Mouse (Mus musculus) hindbrain, embryonic 14.5 days (tissue): ENCODE measurements around the gene Plcl2. TPM values are rescaled to one million over a fixed set of nuclear protein-coding genes. Genes with fewer than 3 reads are reported as not detected.
"Not testable (repeated sequence)": the region's sequence is repeated elsewhere in the genome, so short reads cannot be mapped to it uniquely, and the experiment has no call there.

ENCODE experiments used
- ATAC-seq: fragments of 200-750 bp; cut with Nextera tagmentation; 2 replicates; pipeline ENCODE4 v1.8.0; 2017; ENCODE audit warnings: moderate number of reproducible peaks, mild to moderate bottlenecking, moderate TSS enrichment, moderate library complexity; ENCODE audit not compliant: low FRiP score
- DNase-seq: peaks from one replicate; pipeline ENCODE4 v3.0.0-alpha.2; 2015; ENCODE audit warnings: low spot score
- H3K27ac ChIP-seq: fragments of 300-500 bp; sonication (generic); 2 replicates; pipeline ENCODE4 v1.5.1; 2014; ENCODE audit warnings: mild to moderate bottlenecking, moderate library complexity
- H3K27me3 ChIP-seq: fragments of 300-500 bp; sonication (generic); 2 replicates; pipeline ENCODE4 v1.6.1; 2014; ENCODE audit warnings: mild to moderate bottlenecking, low read length, mixed read lengths; ENCODE audit not compliant: control insufficient read depth, insufficient read depth
- H3K36me3 ChIP-seq: fragments of 300-500 bp; sonication (generic); replicated peaks from 2 replicates; pipeline ENCODE4 v1.6.1; 2014; ENCODE audit not compliant: control insufficient read depth, insufficient read depth
- H3K4me1 ChIP-seq: fragments of 300-500 bp; sonication (generic); replicated peaks from 2 replicates; pipeline ENCODE4 v1.6.1; 2014; ENCODE audit warnings: antibody characterized with exemption, low read length, mixed read lengths; ENCODE audit not compliant: control insufficient read depth, insufficient read depth
- H3K4me2 ChIP-seq: fragments of 300-500 bp; sonication (generic); replicated peaks from 2 replicates; pipeline ENCODE4 v1.6.1; 2014; ENCODE audit warnings: mild to moderate bottlenecking, moderate library complexity
- H3K4me3 ChIP-seq: fragments of 300-500 bp; sonication (generic); replicated peaks from 2 replicates; pipeline ENCODE4 v1.5.1; 2014; ENCODE audit warnings: mild to moderate bottlenecking, low read length
- H3K9ac ChIP-seq: fragments of 300-500 bp; sonication (generic); 2 replicates; pipeline ENCODE4 v1.6.1; 2014
- H3K9me3 ChIP-seq: fragments of 300-500 bp; sonication (generic); 2 replicates; pipeline ENCODE4 v1.6.1; 2016; ENCODE audit warnings: low read length; ENCODE audit not compliant: control insufficient read depth
- WGBS: fragments of 180-500 bp; shearing (Covaris S2); extraction: QIAGEN DNeasy Blood & Tissue Kit; methylation state at CpG from one replicate; pipeline ENCODE4 v1.1.7; 2014; 5-methylcytosine and 5-hydroxymethylcytosine counted together
- polyA plus RNA-seq: library from polyadenylated mRNA; unstranded; fragments of >200 nt; fragmentation: Nextera tagmentation; extraction: Ambion mirVana; gene quantifications from 2 replicates; pipeline ENCODE4 v1.2.1, GENCODE M21; 2014

Plcl2 gene
- polyA plus RNA-seq, 1 experiment from 2014 or later = 14.6 TPM

DNA sequence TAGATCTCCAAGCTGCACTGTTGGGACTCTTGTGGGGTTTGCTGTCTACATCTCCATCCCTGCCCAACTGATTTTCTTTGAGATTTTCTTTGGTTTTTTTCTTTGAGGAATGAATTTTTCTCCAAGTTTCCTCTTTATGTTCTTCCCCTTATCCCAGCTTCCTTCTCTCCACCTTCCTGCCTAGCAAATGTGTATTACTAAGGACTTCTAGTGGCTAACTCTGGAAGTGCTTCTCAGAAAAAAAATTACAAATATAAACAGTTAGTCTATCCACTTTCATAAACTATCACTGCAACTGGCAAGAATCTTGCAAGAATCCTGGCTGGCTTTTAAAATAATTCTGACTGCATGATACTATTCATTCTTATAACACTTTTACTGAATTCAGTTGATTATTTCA lies 119.5 kb downstream of the Plcl2 start:
- Histone ChIP-seq H3K27me3 (no peaks in the 10 kb centered on the region), H3K4me1 (no peaks in the 10 kb centered on the region), H3K9ac (no peak overlapping the region), H3K27ac (no peak overlapping the region), H3K4me2 (no peak overlapping the region), H3K9me3 (no peaks in the 10 kb centered on the region), H3K36me3 (no peaks in the 10 kb centered on the region), H3K4me3 (no peak overlapping the region)
- DNase-seq (peak; percentile 36), ATAC-seq (no peak)

- not testable (repeated sequence) for H3K9ac ChIP-seq, H3K9me3 ChIP-seq, H3K27me3 ChIP-seq, H3K4me2 ChIP-seq, DNase-seq, H3K36me3 ChIP-seq, H3K4me1 ChIP-seq, ATAC-seq, H3K4me3 ChIP-seq, H3K27ac ChIP-seq
Measured at GRCm38 (mm10) chr17:50630992-50631391, 121.8 kb downstream of the Plcl2 start.

GRCm38 (mm10) chr17:50634008-50634871 lies 125.0 kb downstream of the Plcl2 start:
- H3K9ac ChIP-seq = no peak overlapping the region
- H3K9me3 ChIP-seq = no peaks in the 10 kb centered on the region
- H3K27ac ChIP-seq = no peak overlapping the region
- H3K4me1 ChIP-seq = no peaks in the 10 kb centered on the region
- H3K4me3 ChIP-seq = no peak overlapping the region
- H3K27me3 ChIP-seq = no peaks in the 10 kb centered on the region
- ATAC-seq (no peak), DNase-seq (no peak)
- 86% methylated on average over 7 of the region's 7 CpGs for whole genome bisulfite sequencing
- H3K4me2 ChIP-seq = no peak overlapping the region
- no peaks in the 10 kb centered on the region for H3K36me3 ChIP-seq

DNA sequence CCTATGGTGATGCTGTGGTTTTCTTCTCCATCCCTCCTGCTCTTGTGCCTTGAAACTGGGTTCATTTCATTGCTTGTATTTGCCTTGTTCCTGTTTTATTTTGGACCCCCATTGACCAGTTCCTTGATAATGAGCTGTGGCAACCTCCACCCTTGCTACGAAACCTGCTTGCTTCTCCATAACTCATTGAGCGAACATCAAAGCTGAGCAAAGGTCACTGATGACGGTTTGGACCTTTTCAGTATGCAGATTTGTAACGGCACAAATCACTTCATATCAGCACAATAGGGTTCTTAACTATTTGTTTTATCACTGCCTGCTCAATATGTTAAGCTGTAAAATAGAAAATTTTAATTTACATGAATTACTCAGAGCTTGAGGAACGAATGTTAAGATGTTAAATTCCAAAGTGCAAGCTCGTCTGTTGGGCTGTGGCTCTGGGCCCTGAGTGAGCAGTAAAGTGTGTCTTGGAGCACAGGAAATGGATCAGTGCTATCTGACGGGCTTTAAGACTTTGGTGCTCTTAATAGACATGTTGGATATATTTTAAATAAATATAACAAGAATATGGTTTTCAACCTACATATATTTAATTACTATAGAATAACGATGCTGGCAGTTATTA lies 126.9 kb downstream of the Plcl2 start:
- Histone ChIP-seq H3K4me3 (no peak overlapping the region), H3K27me3 (no peaks in the 10 kb centered on the region), H3K9ac (no peak overlapping the region), H3K27ac (no peak overlapping the region), H3K4me1 (no peaks in the 10 kb centered on the region), H3K36me3 (no peaks in the 10 kb centered on the region), H3K4me2 (no peak overlapping the region), H3K9me3 (no peaks in the 10 kb centered on the region)
- ATAC-seq = no peak
- DNase-seq = no peak
- WGBS = 80% methylated on average over 8 of the region's 8 CpGs

GRCm38 (mm10) chr17:50638791-50639190 lies 129.6 kb downstream of the Plcl2 start:
- no peak overlapping the region for H3K4me2 ChIP-seq
- no peaks in the 10 kb centered on the region for H3K36me3 ChIP-seq
- no peaks in the 10 kb centered on the region for H3K9me3 ChIP-seq
- H3K9ac ChIP-seq = no peak overlapping the region
- WGBS = 87% methylated on average over 3 of the region's 3 CpGs
- H3K27me3 ChIP-seq = no peaks in the 10 kb centered on the region
- no peak overlapping the region for H3K4me3 ChIP-seq
- H3K4me1 ChIP-seq = peaks cover 5% of the 10 kb centered on the region; the same call in 1 of the 2 replicates
- H3K27ac ChIP-seq = no peak overlapping the region
- ATAC-seq (no peak), DNase-seq (no peak)

- Histone ChIP-seq H3K36me3 (no peaks in the 10 kb centered on the region), H3K9ac (no peak overlapping the region), H3K4me2 (no peak overlapping the region), H3K4me1 (peaks cover 10% of the 10 kb centered on the region), H3K9me3 (no peaks in the 10 kb centered on the region), H3K4me3 (no peak overlapping the region), H3K27me3 (no peaks in the 10 kb centered on the region), H3K27ac (no peak overlapping the region)
- no peak for DNase-seq
- ATAC-seq = no peak
- WGBS = 96% methylated on average over 2 of the region's 2 CpGs
Measured at GRCm38 (mm10) chr17:50641076-50641610, 131.9 kb downstream of the Plcl2 start.

GRCm38 (mm10) chr17:50641879-50642278 lies 132.7 kb downstream of the Plcl2 start:
- no peaks in the 10 kb centered on the region for H3K9me3 ChIP-seq
- no peak overlapping the region for H3K9ac ChIP-seq
- H3K27ac ChIP-seq = no peak overlapping the region
- WGBS = 81% methylated on average over 1 of the region's 1 CpGs
- H3K4me2 ChIP-seq = no peak overlapping the region
- H3K4me3 ChIP-seq = no peak overlapping the region
- no peaks in the 10 kb centered on the region for H3K27me3 ChIP-seq
- no peaks in the 10 kb centered on the region for H3K36me3 ChIP-seq
- peaks cover 10% of the 10 kb centered on the region for H3K4me1 ChIP-seq
- no peak for ATAC-seq
- no peak for DNase-seq

GRCm38 (mm10) chr17:50643356-50643755 lies 134.2 kb downstream of the Plcl2 start:
- Histone ChIP-seq H3K27me3 (no peaks in the 10 kb centered on the region), H3K4me3 (no peak overlapping the region), H3K9ac (0 out of 2 replicates have a peak overlapping the region, but pooled peaks have one; percentile 1), H3K36me3 (no peaks in the 10 kb centered on the region), H3K4me1 (peaks cover 10% of the 10 kb centered on the region), H3K4me2 (peak overlapping the region; percentile 6; the same call in 1 of the 2 replicates), H3K9me3 (0 out of 2 replicates have a peak, but pooled peaks cover 2% of the 10 kb centered on the region), H3K27ac (peak overlapping the region; percentile 63)
- ATAC-seq = no peak
- WGBS = 65% methylated on average over 6 of the region's 6 CpGs
- no peak for DNase-seq

DNA sequence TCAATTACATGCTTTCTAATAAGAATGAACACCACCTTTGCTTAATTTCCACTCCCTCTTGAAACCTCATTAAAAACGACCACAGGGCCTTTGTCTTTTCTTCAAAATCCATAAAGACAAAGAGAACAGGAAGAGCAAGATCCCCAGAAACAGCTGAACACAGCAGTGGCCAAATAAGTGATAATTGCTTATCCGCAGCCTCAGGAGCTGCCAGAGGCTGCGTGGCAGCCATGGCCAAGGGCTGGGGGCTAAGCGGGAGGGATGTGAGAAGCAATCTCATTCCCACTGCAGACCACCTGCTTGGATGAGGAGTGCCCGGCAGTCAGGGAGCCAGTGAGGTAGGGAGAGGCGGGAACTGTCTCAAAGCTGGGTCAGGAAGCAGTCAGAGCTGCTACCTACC lies 134.8 kb downstream of the Plcl2 start:
- H3K27me3 ChIP-seq = no peaks in the 10 kb centered on the region
- ATAC-seq (peak; percentile 71; the same call in 1 of the 2 replicates), DNase-seq (peak; percentile 38)
- peak overlapping the region; percentile 6; the same call in 1 of the 2 replicates for H3K4me2 ChIP-seq
- 16% methylated on average over 6 of the region's 6 CpGs for WGBS
- peaks cover 10% of the 10 kb centered on the region for H3K4me1 ChIP-seq
- no peaks in the 10 kb centered on the region for H3K36me3 ChIP-seq
- 0 out of 2 replicates have a peak overlapping the region, but pooled peaks have one; percentile 1 for H3K9ac ChIP-seq
- 0 out of 2 replicates have a peak, but pooled peaks cover 4% of the 10 kb centered on the region for H3K9me3 ChIP-seq
- peak overlapping the region; percentile 63 for H3K27ac ChIP-seq
- H3K4me3 ChIP-seq = no peak overlapping the region
